Mouse (Mus musculus): ENCODE measurements around the gene Syne3. TPM values are rescaled to one million over a fixed set of nuclear protein-coding genes. Genes with fewer than 3 reads are reported as not detected.

The Syne3 gene
- total and polyA plus RNA-seq, 2 experiments from 2014 or later, result 1.8 to 5.0 TPM

GRCm38 (mm10) chr12:104960421-104960820 is 49.2 kb downstream of the Syne3 start:
- DNase-seq (ENCODE audit: low spot score) (no peak), ATAC-seq (ENCODE audit: insufficient read depth, low read depth) (no peak)
- Histone ChIP-seq H3K4me3 (ENCODE audit: low read depth, low read length) (no peak overlapping the region), H3K4me2 (ENCODE audit: low read depth, low read length) (no peak overlapping the region), H3K4me1 (ENCODE audit: control insufficient read depth, insufficient read depth) (peaks cover 2% of the 10 kb centered on the region; the same call in 1 of the 2 replicates), H3K9ac (replicated peaks; ENCODE audit: low read depth, low read length) (no peak overlapping the region), H3K27me3 (ENCODE audit: control insufficient read depth, insufficient read depth, low read length) (no peaks in the 10 kb centered on the region), H3K36me3 (replicated peaks; ENCODE audit: control insufficient read depth, insufficient read depth, low read length) (peaks cover 6% of the 10 kb centered on the region), H3K27ac (ENCODE audit: low read depth) (no peak overlapping the region), H3K9me3 (replicated peaks; ENCODE audit: control insufficient read depth, low read length) (no peaks in the 10 kb centered on the region)
- TF ChIP-seq EP300 (IDR thresholded peaks at IDR 0.05; ENCODE audit: low read depth) (no peak), CTCF (IDR thresholded peaks at IDR 0.05; ENCODE audit: low read depth) (no peak)

GRCm38 (mm10) chr12:104959966-104960365 is 49.6 kb downstream of the Syne3 start:
- Histone ChIP-seq H3K36me3 (replicated peaks; ENCODE audit: control insufficient read depth, insufficient read depth, low read length) (peaks cover 6% of the 10 kb centered on the region), H3K27ac (ENCODE audit: low read depth) (no peak overlapping the region), H3K27me3 (ENCODE audit: control insufficient read depth, insufficient read depth, low read length) (no peaks in the 10 kb centered on the region), H3K4me1 (ENCODE audit: control insufficient read depth, insufficient read depth) (peaks cover 4% of the 10 kb centered on the region; the same call in 1 of the 2 replicates), H3K4me2 (ENCODE audit: low read depth, low read length) (no peak overlapping the region), H3K9me3 (replicated peaks; ENCODE audit: control insufficient read depth, low read length) (no peaks in the 10 kb centered on the region), H3K4me3 (ENCODE audit: low read depth, low read length) (no peak overlapping the region), H3K9ac (replicated peaks; ENCODE audit: low read depth, low read length) (no peak overlapping the region)
- 62% methylated on average over 9 of the region's 9 CpGs for WGBS
- ATAC-seq (ENCODE audit: insufficient read depth, low read depth) (no peak), DNase-seq (ENCODE audit: low spot score) (no peak)
- TF ChIP-seq CTCF (IDR thresholded peaks at IDR 0.05; ENCODE audit: low read depth) (no peak), EP300 (IDR thresholded peaks at IDR 0.05; ENCODE audit: low read depth) (no peak)

GRCm38 (mm10) chr12:104958263-104958662 is 51.3 kb downstream of the Syne3 start:
- no peak for TF ChIP-seq EP300 (IDR thresholded peaks at IDR 0.05; ENCODE audit: low read depth)
- TF ChIP-seq CTCF (IDR thresholded peaks at IDR 0.05; ENCODE audit: low read depth), result no peak
- peaks cover 4% of the 10 kb centered on the region; the same call in 1 of the 2 replicates for H3K4me1 ChIP-seq (ENCODE audit: control insufficient read depth, insufficient read depth)
- no peaks in the 10 kb centered on the region for H3K27me3 ChIP-seq (ENCODE audit: control insufficient read depth, insufficient read depth, low read length)
- no peak overlapping the region for H3K4me2 ChIP-seq (ENCODE audit: low read depth, low read length)
- H3K36me3 ChIP-seq (replicated peaks; ENCODE audit: control insufficient read depth, insufficient read depth, low read length), result peaks cover 6% of the 10 kb centered on the region; the same call in 1 of the 2 replicates
- H3K9me3 ChIP-seq (replicated peaks; ENCODE audit: control insufficient read depth, low read length), result no peaks in the 10 kb centered on the region
- DNase-seq (ENCODE audit: low spot score), result no peak
- H3K27ac ChIP-seq (ENCODE audit: low read depth), result no peak overlapping the region
- 72% methylated on average over 11 of the region's 11 CpGs for WGBS
- H3K9ac ChIP-seq (replicated peaks; ENCODE audit: low read depth, low read length), result no peak overlapping the region
- no peak for ATAC-seq (ENCODE audit: insufficient read depth, low read depth)
- H3K4me3 ChIP-seq (ENCODE audit: low read depth, low read length), result no peak overlapping the region

GRCm38 (mm10) chr12:104957165-104957564 is 52.4 kb downstream of the Syne3 start:
- Histone ChIP-seq H3K36me3 (replicated peaks; ENCODE audit: control insufficient read depth, insufficient read depth, low read length) (peaks cover 7% of the 10 kb centered on the region; the same call in 1 of the 2 replicates), H3K4me3 (ENCODE audit: low read depth, low read length) (no peak overlapping the region), H3K4me1 (ENCODE audit: control insufficient read depth, insufficient read depth) (peaks cover 4% of the 10 kb centered on the region; the same call in 1 of the 2 replicates), H3K9ac (replicated peaks; ENCODE audit: low read depth, low read length) (no peak overlapping the region), H3K27ac (ENCODE audit: low read depth) (no peak overlapping the region), H3K9me3 (replicated peaks; ENCODE audit: control insufficient read depth, low read length) (no peaks in the 10 kb centered on the region), H3K4me2 (ENCODE audit: low read depth, low read length) (no peak overlapping the region), H3K27me3 (ENCODE audit: control insufficient read depth, insufficient read depth, low read length) (no peaks in the 10 kb centered on the region)
- 100% methylated on average over 1 of the region's 1 CpGs for WGBS
- DNase-seq (ENCODE audit: low spot score) (no peak), ATAC-seq (ENCODE audit: insufficient read depth, low read depth) (no peak)
- TF ChIP-seq CTCF (IDR thresholded peaks at IDR 0.05; ENCODE audit: low read depth) (no peak), EP300 (IDR thresholded peaks at IDR 0.05; ENCODE audit: low read depth) (no peak)

DNA sequence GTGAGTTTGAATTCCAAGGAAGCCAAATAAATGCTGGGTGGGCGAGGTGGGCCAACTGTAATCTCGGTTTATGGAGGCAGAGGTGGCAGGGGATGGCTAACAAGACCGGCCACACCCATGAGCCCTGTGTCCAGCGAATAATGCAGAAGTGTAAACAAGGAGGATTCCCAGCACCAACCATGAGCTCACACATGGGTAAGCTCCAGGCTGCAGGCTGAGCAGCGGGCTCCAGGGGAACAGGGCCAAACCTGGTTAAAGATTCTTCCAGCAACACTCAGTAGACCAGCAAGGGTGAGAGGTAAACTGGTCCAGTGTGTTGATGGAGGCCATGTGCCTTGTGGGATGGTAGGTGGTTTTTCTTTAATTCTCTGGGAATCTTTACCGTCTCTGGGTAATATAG is 53.2 kb downstream of the Syne3 start:
- H3K4me3 ChIP-seq (ENCODE audit: low read depth, low read length), result no peak overlapping the region
- TF ChIP-seq CTCF (IDR thresholded peaks at IDR 0.05; ENCODE audit: low read depth), result no peak

More for the DNA sequence above, 53.2 kb downstream of the Syne3 start:
- peaks cover 9% of the 10 kb centered on the region; the same call in 1 of the 2 replicates for H3K36me3 ChIP-seq (replicated peaks; ENCODE audit: control insufficient read depth, insufficient read depth, low read length)
- no peak overlapping the region for H3K9ac ChIP-seq (replicated peaks; ENCODE audit: low read depth, low read length)
- H3K9me3 ChIP-seq (replicated peaks; ENCODE audit: control insufficient read depth, low read length), result no peaks in the 10 kb centered on the region
- 88% methylated on average over 6 of the region's 6 CpGs for WGBS
- peaks cover 4% of the 10 kb centered on the region; the same call in 1 of the 2 replicates for H3K4me1 ChIP-seq (ENCODE audit: control insufficient read depth, insufficient read depth)
- ATAC-seq (ENCODE audit: insufficient read depth, low read depth), result no peak
- no peak for DNase-seq (ENCODE audit: low spot score)
- H3K27ac ChIP-seq (ENCODE audit: low read depth), result no peak overlapping the region
- H3K27me3 ChIP-seq (ENCODE audit: control insufficient read depth, insufficient read depth, low read length), result no peaks in the 10 kb centered on the region
- no peak overlapping the region for H3K4me2 ChIP-seq (ENCODE audit: low read depth, low read length)

Data from heart, postnatal 0 days (tissue).